11 mouse cellular contexts compared by ENCODE assay signal in the genomic region with DNA sequence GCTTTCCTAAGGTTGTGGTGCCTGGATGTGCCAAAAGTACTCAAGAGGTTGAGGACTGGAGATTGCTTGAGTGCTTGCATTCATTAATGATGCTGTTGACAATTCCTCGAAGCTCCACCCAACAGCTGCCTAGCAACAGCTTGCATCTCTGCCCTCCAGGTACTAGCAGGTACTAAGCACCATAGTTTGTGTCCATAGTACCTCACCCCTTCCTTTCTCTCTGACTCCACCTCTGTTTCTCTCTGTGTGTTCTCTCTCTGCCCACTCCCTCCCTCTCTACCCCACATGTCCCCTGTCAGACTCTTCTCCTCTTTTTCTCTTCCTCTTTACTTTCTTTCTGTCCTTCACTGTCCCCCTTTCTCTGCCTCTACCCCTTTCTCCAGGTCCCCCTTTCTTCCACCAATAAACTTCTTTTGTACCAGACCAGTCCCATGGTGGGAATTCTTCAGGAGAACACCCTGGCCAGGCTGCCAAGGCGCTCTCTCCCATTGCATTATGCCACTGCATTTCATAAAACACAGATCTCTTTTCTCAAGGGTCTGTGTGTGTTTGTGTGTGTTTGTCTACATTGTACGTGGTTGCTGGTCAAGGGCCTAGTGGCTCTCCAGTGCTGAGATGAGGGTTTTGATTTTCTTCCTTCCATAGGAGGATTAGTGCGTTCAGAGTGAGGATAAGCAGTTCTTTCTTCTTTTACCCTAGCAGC. TPM values are rescaled to one million over a fixed set of nuclear protein-coding genes. Genes with fewer than 3 reads are reported as not detected.
DNase-seq lines count a peak whose midpoint lies in the region; ATAC-seq and TF ChIP-seq lines count a peak whose summit lies in the region.
"Had no signal": no experiment of that assay in that cellular context is flagged by ENCODE, and none has a peak within 500 bp of the region (broad histone marks: within the 10 kb centered on the region; RNA-seq: fewer than 3 reads in every experiment).

No protein-coding gene starts in this region.

- no peaks in the 10 kb centered on the region for H3K9me3 ChIP-seq in forebrain, embryonic 13.5 days (replicated peaks)
- no peaks in the 10 kb centered on the region for H3K9me3 ChIP-seq in midbrain, embryonic 11.5 days (ENCODE audit: control insufficient read depth, low read length)

- intact Hi-C loops in left cerebral cortex, adult 2 months (cut with DNase I) = loop anchor here (2.0 kb wide), 1 partner anchor 32 kb away; no protein-coding TSS in a partner anchor
- intact Hi-C loops in left cerebral cortex, postnatal 25 days (cut with DNase I) = loop anchor here (5.0 kb wide), 1 partner anchor 34 kb away; no protein-coding TSS in a partner anchor

- no peak overlapping the region for H3K4me3 ChIP-seq in left cerebral cortex, adult 2 months
- no peak overlapping the region for H3K4me3 ChIP-seq in forebrain, embryonic 13.5 days
- no peak overlapping the region for H3K4me3 ChIP-seq in midbrain, embryonic 11.5 days (ENCODE audit: low read depth, low read length)

- no peaks in the 10 kb centered on the region for H3K27me3 ChIP-seq in forebrain, embryonic 13.5 days
- no peaks in the 10 kb centered on the region for H3K27me3 ChIP-seq in midbrain, embryonic 11.5 days (ENCODE audit: control insufficient read depth, insufficient read depth, low read length)

- TF ChIP-seq CTCF in left cerebral cortex, adult 2 months (IDR thresholded peaks at IDR 0.05) = no peak

- ATAC-seq in forebrain, embryonic 13.5 days = peak; percentile 46; the same call in 1 of the 2 replicates
- peak; percentile 74 for ATAC-seq in midbrain, embryonic 11.5 days (ENCODE audit: low FRiP score)

- peak overlapping the region; percentile 77 for H3K27ac ChIP-seq in left cerebral cortex, adult 2 months
- 0 out of 2 replicates have a peak overlapping the region, but pooled peaks have one; percentile 25 for H3K27ac ChIP-seq in forebrain, embryonic 13.5 days
- H3K27ac ChIP-seq in midbrain, embryonic 11.5 days (ENCODE audit: low read depth, low read length) = no peak overlapping the region; the same call in 1 of the 2 replicates
- H3K27ac ChIP-seq: kidney, postnatal 0 days; liver, embryonic 14.5 days had no signal

- no peak overlapping the region for H3K4me2 ChIP-seq in forebrain, embryonic 13.5 days
- no peak overlapping the region for H3K4me2 ChIP-seq in midbrain, embryonic 11.5 days

- H3K9ac ChIP-seq in forebrain, embryonic 13.5 days = no peak overlapping the region
- H3K9ac ChIP-seq in midbrain, embryonic 11.5 days (ENCODE audit: low read length) = no peak overlapping the region
- H3K9ac ChIP-seq: liver, embryonic 14.5 days had no signal

- no peak for DNase-seq in left cerebral cortex, adult 2 months (ENCODE audit: extremely low spot score in 1 of 2, low spot score in 2 of 2)
- DNase-seq in left cerebral cortex, adult 18-20 months (ENCODE audit: low spot score in 2 of 2) = no peak
- no peak for DNase-seq in midbrain, embryonic 11.5 days (ENCODE audit: low spot score, missing footprints)
- DNase-seq in ovary, postnatal 14 days (ENCODE audit: low spot score) = no peak
- DNase-seq in heart, postnatal 4 days = no peak
- DNase-seq in left cerebral cortex, postnatal 25 days (ENCODE audit: low spot score in 2 of 2) = no peak
- DNase-seq: lung, postnatal 36 days; thymus, adult 2 months had no signal

- no peaks in the 10 kb centered on the region for H3K36me3 ChIP-seq in forebrain, embryonic 13.5 days (ENCODE audit: poor library complexity, severe bottlenecking)
- no peaks in the 10 kb centered on the region for H3K36me3 ChIP-seq in midbrain, embryonic 11.5 days (ENCODE audit: control insufficient read depth, insufficient read depth, low read length)

- 55% methylated on average over 4 of the region's 4 CpGs for WGBS in forebrain, embryonic 13.5 days
- 47% methylated on average over 4 of the region's 4 CpGs for WGBS in midbrain, embryonic 11.5 days

- H3K4me1 ChIP-seq in forebrain, embryonic 13.5 days = peaks cover 15% of the 10 kb centered on the region
- H3K4me1 ChIP-seq in midbrain, embryonic 11.5 days (ENCODE audit: control insufficient read depth, insufficient read depth, low read length) = peaks cover 9% of the 10 kb centered on the region; the same call in 1 of the 2 replicates

RNA-seq across cellular contexts. Expression of gene Fmn2, which starts 21.3 kb away (rescaled TPM):
- 10 to 100 TPM; 81.5 to 87.0 TPM for total RNA-seq in left cerebral cortex, adult 2 months (2021)
- total RNA-seq in left cerebral cortex, adult 18-20 months (2021) = 10 to 100 TPM; 77.5 to 95.2 TPM
- polyA plus RNA-seq in forebrain, embryonic 13.5 days (2015; fragmentation: Nextera tagmentation; extraction: Ambion mirVana) = 7.1 and 7.3 TPM in 2 replicates
- polyA plus RNA-seq in midbrain, embryonic 11.5 days (2014; fragmentation: Nextera tagmentation; extraction: Ambion mirVana) = 8.2 and 9.0 TPM in 2 replicates
- total RNA-seq in heart, postnatal 4 days (2021) = under 1 TPM; 0.36 to 0.52 TPM
- 10 to 100 TPM; 65.1 to 67.9 TPM for total RNA-seq in left cerebral cortex, postnatal 25 days (2021)

Comparison
In these comparisons a context has a peak if more than half of its experiments do, and no peak if none do; other contexts are left out.
1. RNA of gene Fmn2, which starts 21.3 kb away (total RNA-seq): 77.5 to 95.2 TPM in left cerebral cortex, adult 18-20 months, 81.5 to 87.0 TPM in left cerebral cortex, adult 2 months and 65.1 to 67.9 TPM in left cerebral cortex, postnatal 25 days; 0.36 to 0.52 TPM in heart, postnatal 4 days; every median in the first group is over 10 times any median in the second.